16 mouse cellular contexts compared by ENCODE assay signal in the genomic region with DNA sequence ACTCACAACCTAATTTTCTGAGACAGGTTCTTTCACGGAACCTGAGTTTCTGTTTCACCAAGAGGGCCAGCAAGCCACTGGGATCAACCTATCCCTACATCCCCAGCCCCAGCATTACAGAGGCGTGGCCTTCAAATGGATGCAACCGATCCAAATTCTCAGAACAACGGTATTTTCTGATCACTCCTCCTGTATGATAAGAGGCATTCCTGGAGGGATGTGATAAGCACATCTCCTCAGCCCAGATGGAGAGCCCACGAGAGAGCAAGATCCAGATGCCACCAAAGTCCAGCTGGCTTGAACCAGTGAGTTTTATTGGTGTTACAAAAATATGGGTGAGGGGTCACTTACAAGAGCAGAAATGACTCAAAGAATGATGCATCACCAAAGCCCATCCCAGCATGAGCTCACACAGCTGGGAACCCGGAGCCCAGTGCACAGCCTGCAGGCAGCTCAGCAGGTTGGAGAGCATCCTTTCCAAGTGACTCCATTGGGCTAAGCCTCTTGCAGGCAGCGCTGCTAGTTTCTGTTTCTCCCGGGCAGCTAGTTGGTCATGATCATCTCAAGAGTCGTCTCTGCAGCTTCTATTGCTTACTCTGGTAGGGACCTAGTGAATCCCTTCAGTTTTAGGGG. TPM values are rescaled to one million over a fixed set of nuclear protein-coding genes. Genes with fewer than 3 reads are reported as not detected.
DNase-seq lines count a peak whose midpoint lies in the region; ATAC-seq lines count a peak whose summit lies in the region.
"Had no signal": no experiment of that assay in that cellular context is flagged by ENCODE, and none has a peak within 500 bp of the region (broad histone marks: within the 10 kb centered on the region; RNA-seq: fewer than 3 reads in every experiment).

No protein-coding gene starts in this region.

- H3K4me3 ChIP-seq in liver, embryonic 11.5 days (ENCODE audit: low read depth, low read length): no peak overlapping the region
- peak overlapping the region; percentile 8; the same call in 1 of the 2 replicates for H3K4me3 ChIP-seq in macrophage (ENCODE audit: inconsistent target)
- H3K4me3 ChIP-seq in midbrain, embryonic 13.5 days (replicated peaks): no peak overlapping the region
- no peak overlapping the region for H3K4me3 ChIP-seq in midbrain, embryonic 16.5 days (ENCODE audit: low read depth, low read length)
- H3K4me3 ChIP-seq: embryonic facial prominence, embryonic 10.5 days; heart, embryonic 15.5 days; midbrain, embryonic 10.5 days had no signal

- H3K27ac ChIP-seq in liver, embryonic 11.5 days (ENCODE audit: low read depth, low read length): no peak overlapping the region
- peak overlapping the region; percentile 21; the same call in 1 of the 2 replicates for H3K27ac ChIP-seq in macrophage
- H3K27ac ChIP-seq in midbrain, embryonic 13.5 days: no peak overlapping the region
- no peak overlapping the region for H3K27ac ChIP-seq in midbrain, embryonic 16.5 days (ENCODE audit: low read length)
- H3K27ac ChIP-seq: embryonic facial prominence, embryonic 10.5 days; heart, embryonic 15.5 days; midbrain, embryonic 10.5 days had no signal

- no peaks in the 10 kb centered on the region for H3K36me3 ChIP-seq in liver, embryonic 11.5 days (ENCODE audit: control insufficient read depth, insufficient read depth, low read length)
- no peaks in the 10 kb centered on the region for H3K36me3 ChIP-seq in macrophage (ENCODE audit: inconsistent target)
- no peaks in the 10 kb centered on the region for H3K36me3 ChIP-seq in midbrain, embryonic 13.5 days
- H3K36me3 ChIP-seq in midbrain, embryonic 16.5 days (ENCODE audit: control insufficient read depth, insufficient read depth, low read length): no peaks in the 10 kb centered on the region
- H3K36me3 ChIP-seq: embryonic facial prominence, embryonic 10.5 days; heart, embryonic 15.5 days; midbrain, embryonic 10.5 days had no signal

- H3K27me3 ChIP-seq in liver, embryonic 11.5 days (replicated peaks; ENCODE audit: control insufficient read depth, insufficient read depth, low read length): no peaks in the 10 kb centered on the region
- no peaks in the 10 kb centered on the region for H3K27me3 ChIP-seq in midbrain, embryonic 13.5 days
- H3K27me3 ChIP-seq in midbrain, embryonic 16.5 days (ENCODE audit: control insufficient read depth, insufficient read depth, low read depth, low read length): no peaks in the 10 kb centered on the region

- no peak overlapping the region for H3K9ac ChIP-seq in liver, embryonic 11.5 days (ENCODE audit: low read depth, low read length)
- H3K9ac ChIP-seq in midbrain, embryonic 13.5 days (replicated peaks): no peak overlapping the region
- H3K9ac ChIP-seq in midbrain, embryonic 16.5 days (ENCODE audit: low read depth, low read length): no peak overlapping the region
- H3K9ac ChIP-seq: heart, embryonic 15.5 days had no signal

- no peaks in the 10 kb centered on the region for H3K9me3 ChIP-seq in liver, embryonic 11.5 days (ENCODE audit: control insufficient read depth, low read length)
- no peaks in the 10 kb centered on the region for H3K9me3 ChIP-seq in midbrain, embryonic 13.5 days
- H3K9me3 ChIP-seq in midbrain, embryonic 16.5 days (replicated peaks; ENCODE audit: control insufficient read depth, low read length, poor library complexity, severe bottlenecking): no peaks in the 10 kb centered on the region
- H3K9me3 ChIP-seq: embryonic facial prominence, embryonic 10.5 days; heart, embryonic 15.5 days; midbrain, embryonic 10.5 days had no signal

- 48% methylated on average over 9 of the region's 9 CpGs for WGBS in liver, embryonic 11.5 days
- 53% methylated on average over 9 of the region's 9 CpGs for WGBS in macrophage (ENCODE audit: missing documents)
- WGBS in midbrain, embryonic 13.5 days: 86% methylated on average over 9 of the region's 9 CpGs
- 83% methylated on average over 9 of the region's 9 CpGs for WGBS in midbrain, embryonic 16.5 days

- peak; percentile 87 for ATAC-seq in liver, embryonic 11.5 days (replicated peaks; ENCODE audit: low FRiP score)
- no peak for ATAC-seq in midbrain, embryonic 13.5 days
- no peak for ATAC-seq in midbrain, embryonic 16.5 days
- ATAC-seq: lung, postnatal 0 days had no signal

- no peaks in the 10 kb centered on the region for H3K79me2 ChIP-seq in macrophage (ENCODE audit: inconsistent target)

- peaks cover 5% of the 10 kb centered on the region; the same call in 1 of the 2 replicates for H3K4me1 ChIP-seq in liver, embryonic 11.5 days (replicated peaks; ENCODE audit: control insufficient read depth, insufficient read depth, low read length)
- H3K4me1 ChIP-seq in midbrain, embryonic 13.5 days (replicated peaks): no peaks in the 10 kb centered on the region
- H3K4me1 ChIP-seq in midbrain, embryonic 16.5 days (ENCODE audit: control insufficient read depth, insufficient read depth, low read length): no peaks in the 10 kb centered on the region
- H3K4me1 ChIP-seq: embryonic facial prominence, embryonic 10.5 days; heart, embryonic 15.5 days; midbrain, embryonic 10.5 days had no signal

- DNase-seq in 3134 (ENCODE audit: extremely low read depth, insufficient read length, low spot score): peak; percentile 53
- peak; percentile 67 for DNase-seq in NIH3T3 (ENCODE audit: low read depth)
- DNase-seq in liver, embryonic 11.5 days (ENCODE audit: low spot score): no peak
- no peak for DNase-seq in lung, adult 18-20 months
- DNase-seq: adrenal gland, postnatal 14 days; cerebellum, adult 9-10 months; kidney, postnatal 10 days; spleen, adult 18-20 months had no signal

- H3K4me2 ChIP-seq in liver, embryonic 11.5 days: peak overlapping the region; percentile 4; the same call in 1 of the 2 replicates
- no peak overlapping the region for H3K4me2 ChIP-seq in midbrain, embryonic 13.5 days (replicated peaks)
- H3K4me2 ChIP-seq in midbrain, embryonic 16.5 days (ENCODE audit: low read length): no peak overlapping the region
- H3K4me2 ChIP-seq: heart, embryonic 15.5 days had no signal

RNA-seq across cellular contexts. Expression of gene Flt3, which starts 11.8 kb away (rescaled TPM):
- polyA plus RNA-seq in liver, embryonic 11.5 days (2014; fragmentation: Nextera tagmentation; extraction: Ambion mirVana): 1.6 and 1.8 TPM in 2 replicates
- total RNA-seq in macrophage (2018; cell fraction: chromatin; rRNA removed): under 1 TPM in 14 of 26 experiments, not detected in 12; 0.12 to 0.44 (median 0.26) TPM
- under 1 TPM; 0.03 to 0.94 (median 0.18) TPM for total RNA-seq in macrophage (2018; cell fraction: cytosol; rRNA removed)
- 1 to 10 TPM in 7 of 26 experiments, under 1 TPM in 19; 0.14 to 1.8 (median 0.76) TPM for total RNA-seq in macrophage (2018; cell fraction: nucleus; rRNA removed)
- 0.11 to 0.75 TPM (median 0.19 TPM) in 3 replicates for polyA plus RNA-seq in macrophage (2018)
- polyA plus RNA-seq in midbrain, embryonic 13.5 days (2015; fragmentation: Nextera tagmentation; extraction: Ambion mirVana): 0.09 and 0.12 TPM in 2 replicates
- 1.2 TPM in 2 replicates for polyA plus RNA-seq in midbrain, embryonic 16.5 days (2015; fragmentation: Nextera tagmentation; extraction: Ambion mirVana)
- total RNA-seq: gastrocnemius, adult 8-10 months had no signal

RNA-seq across cellular contexts. Expression of gene Pan3, which starts 41.5 kb away (rescaled TPM):
- polyA plus RNA-seq in liver, embryonic 11.5 days (2014; fragmentation: Nextera tagmentation; extraction: Ambion mirVana): 59.5 and 73.8 TPM in 2 replicates
- total RNA-seq in macrophage (2018; cell fraction: chromatin; rRNA removed): 100 to 1,000 TPM; 446 to 670 (median 575) TPM
- total RNA-seq in macrophage (2018; cell fraction: cytosol; rRNA removed): 10 to 100 TPM; 44.4 to 84.1 (median 60.2) TPM
- total RNA-seq in macrophage (2018; cell fraction: nucleus; rRNA removed): 100 to 1,000 TPM; 214 to 425 (median 313) TPM
- polyA plus RNA-seq in macrophage (2018): 25.2 to 36.1 TPM (median 33.8 TPM) in 3 replicates
- 68.3 and 75.8 TPM in 2 replicates for polyA plus RNA-seq in midbrain, embryonic 13.5 days (2015; fragmentation: Nextera tagmentation; extraction: Ambion mirVana)
- 59.0 and 61.1 TPM in 2 replicates for polyA plus RNA-seq in midbrain, embryonic 16.5 days (2015; fragmentation: Nextera tagmentation; extraction: Ambion mirVana)

Comparison
In these comparisons a context has a peak if more than half of its experiments do, and no peak if none do; other contexts are left out.
1. DNase-seq: peak in 3134 (single experiment) and NIH3T3 (single experiment); none in liver, embryonic 11.5 days (single experiment) and lung, adult 18-20 months (0 of 2).